Mouse (Mus musculus) ES-CJ7 (cell line): ENCODE results near the gene Ubap1l.

Experiments used
- DNase-seq: peaks from one replicate; pipeline ENCODE4 v3.0.0; 2011; ENCODE audit warnings: low read depth, low spot score

Ubap1l gene

GRCm38 (mm10) chr9:65374468-65375162 lies 13.8 kb downstream of the Ubap1l start:
- DNase-seq: no peak

GRCm38 (mm10) chr9:65375163-65375934 lies 14.5 kb downstream of the Ubap1l start:
- no peak for DNase-seq

DNA sequence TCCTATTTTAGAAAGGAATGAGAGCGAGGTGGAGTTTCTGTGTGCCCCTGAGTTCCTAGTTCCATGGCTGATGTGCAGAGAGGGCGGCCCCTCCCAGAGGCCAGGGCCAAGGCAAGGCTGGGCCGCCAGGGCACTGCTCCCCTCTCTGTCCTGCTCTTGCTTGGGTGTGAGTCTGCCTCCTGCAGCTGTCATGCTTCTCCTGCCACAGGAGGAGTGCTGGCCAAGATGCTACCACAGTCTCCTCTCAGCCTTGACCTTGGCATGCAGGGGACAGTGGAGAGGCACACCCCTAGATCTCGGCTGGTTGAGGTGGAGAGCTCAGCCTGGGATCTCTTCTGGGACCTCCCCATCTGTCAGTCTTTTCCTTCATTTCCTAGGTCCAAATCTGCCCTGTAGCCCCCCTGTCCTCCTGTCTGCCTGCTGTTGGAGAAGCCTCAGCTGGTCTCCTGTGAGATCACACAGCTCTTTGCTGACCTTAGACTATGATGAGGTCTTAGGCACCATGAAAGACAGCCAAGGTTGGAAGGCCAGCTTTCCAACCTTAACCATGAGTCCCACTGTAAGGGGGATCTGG lies 20.3 kb downstream of the Ubap1l start:
- DNase-seq: no peak

DNA sequence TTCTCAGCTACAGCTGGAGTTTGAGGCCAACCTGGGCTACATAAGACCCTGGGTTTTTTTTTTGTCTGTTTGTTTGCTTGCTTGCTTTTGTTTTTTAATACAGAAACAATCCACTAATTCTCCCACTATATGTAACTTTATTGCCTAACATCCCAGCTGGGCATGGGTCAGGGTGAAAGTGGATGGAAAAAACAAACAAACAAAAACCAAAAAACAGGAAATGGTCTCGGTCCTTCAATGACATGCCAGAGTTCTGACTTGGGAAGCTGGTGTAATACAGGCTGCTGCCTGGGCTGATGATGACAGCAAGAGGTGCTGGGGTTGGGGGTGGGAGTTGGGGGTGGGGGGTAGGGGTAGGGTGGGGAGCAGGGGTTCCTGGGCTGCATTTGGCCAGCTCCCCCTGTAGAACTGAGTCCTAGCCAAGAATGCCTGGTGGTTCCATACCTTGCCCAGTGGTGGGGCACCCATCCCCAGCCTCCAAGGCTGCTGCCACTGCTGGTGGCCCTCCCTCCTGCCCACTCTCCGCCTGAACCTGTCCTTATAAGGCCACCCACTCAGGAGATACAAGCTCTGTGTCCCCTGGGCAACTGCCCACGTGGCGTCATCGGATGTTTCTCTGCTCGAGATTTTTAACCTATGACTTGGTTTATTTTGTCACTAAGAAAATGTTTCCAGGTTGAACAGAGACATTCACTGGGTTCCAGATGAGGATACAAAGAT lies 21.4 kb downstream of the Ubap1l start:
- DNase-seq: no peak

- no peak for DNase-seq
Measured at GRCm38 (mm10) chr9:65382751-65383097, 21.9 kb downstream of the Ubap1l start.

GRCm38 (mm10) chr9:65384276-65384675 lies 23.4 kb downstream of the Ubap1l start:
- DNase-seq: no peak

DNA sequence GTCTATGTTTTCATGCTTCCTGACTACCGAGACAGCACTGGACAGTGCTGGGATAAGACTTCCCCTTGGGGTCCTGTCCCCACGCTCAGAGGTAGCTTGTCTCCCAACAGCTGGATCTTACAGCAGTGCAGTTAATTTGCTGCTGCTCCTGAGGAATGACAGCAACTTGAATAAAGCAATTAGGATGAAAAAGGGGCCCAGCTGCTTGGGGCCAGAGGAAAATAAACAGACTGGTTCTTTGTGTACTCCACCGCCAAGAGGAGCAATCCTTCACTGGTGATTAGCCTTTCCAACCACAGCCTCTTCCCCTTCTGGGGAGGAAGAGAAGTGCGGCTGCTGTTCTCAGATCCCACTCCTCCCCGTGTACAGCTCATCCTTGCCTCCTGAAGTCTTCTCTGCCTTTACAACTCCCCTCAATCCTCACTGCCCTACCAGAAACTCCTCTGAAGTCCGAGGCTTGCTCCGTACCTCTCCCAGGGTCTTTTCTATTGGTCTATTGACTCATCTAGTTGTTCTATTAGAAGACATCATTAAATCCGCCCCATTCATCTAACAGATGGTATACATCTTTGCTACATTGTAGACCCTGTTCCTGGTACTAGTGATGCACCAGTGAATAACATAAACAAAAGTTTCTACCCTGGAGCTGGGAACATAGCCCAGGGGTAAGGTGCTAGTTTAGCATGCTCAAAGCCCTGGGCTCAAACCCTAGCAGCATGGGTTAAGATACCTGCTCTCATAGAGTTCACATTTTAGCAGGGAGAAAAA lies 25.7 kb downstream of the Ubap1l start:
- DNase-seq: no peak

GRCm38 (mm10) chr9:65390752-65391612 lies 30.1 kb downstream of the Ubap1l start:
- DNase-seq: peak; percentile 52

- no peak for DNase-seq
Measured at GRCm38 (mm10) chr9:65391613-65391964, 30.7 kb downstream of the Ubap1l start, which contains the start of gene Kbtbd13. Kbtbd13 (minus strand) TSS chr9:65391652.

- DNase-seq: peak; percentile 64
Measured at GRCm38 (mm10) chr9:65392638-65393364, 32.0 kb downstream of the Ubap1l start.

DNA sequence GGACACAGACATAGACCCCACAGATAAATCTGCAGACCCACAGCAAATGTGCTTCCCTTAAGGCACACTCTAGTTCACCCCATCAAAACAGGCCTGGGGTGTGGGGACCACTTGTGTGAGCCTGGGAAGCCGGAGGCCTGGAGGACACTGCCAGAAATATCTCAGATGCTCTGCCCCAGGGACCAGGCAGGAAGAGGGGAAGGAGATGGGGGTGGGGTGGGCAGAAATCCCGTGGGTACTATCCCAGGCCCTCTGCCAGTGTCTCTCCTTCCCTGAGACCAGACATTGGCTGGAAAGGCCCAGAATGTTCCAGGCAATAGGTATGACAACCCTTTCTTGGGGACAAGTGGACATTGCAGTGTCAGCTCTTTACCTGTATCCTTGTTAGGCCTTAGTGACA lies 32.8 kb downstream of the Ubap1l start:
- no peak for DNase-seq

DNA sequence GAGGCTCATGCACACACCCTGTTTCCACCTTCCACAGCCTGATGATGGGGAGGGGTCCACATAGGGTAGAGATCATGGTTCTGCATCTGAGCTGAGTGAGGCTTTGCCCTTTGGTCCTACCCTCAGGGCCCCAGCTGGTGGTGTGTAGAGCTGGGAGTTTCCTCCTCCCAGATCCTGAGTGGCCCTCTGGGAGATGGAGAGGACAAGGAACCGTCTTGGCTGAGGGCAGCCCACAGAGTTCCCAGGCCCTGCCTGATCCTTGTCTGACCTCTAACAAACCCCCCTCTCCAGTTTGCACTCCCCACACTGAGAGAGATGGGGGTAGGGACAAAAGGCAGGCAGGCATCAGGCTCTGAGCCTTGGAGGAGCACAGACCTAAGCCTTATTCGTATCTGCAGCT lies 33.5 kb downstream of the Ubap1l start:
- DNase-seq: no peak

- peak; percentile 26 for DNase-seq
Measured at GRCm38 (mm10) chr9:65398279-65398678, 37.4 kb downstream of the Ubap1l start, which contains the start of gene Rasl12. Rasl12 (plus strand) TSS chr9:65398506.

GRCm38 (mm10) chr9:65399934-65400333 lies 39.1 kb downstream of the Ubap1l start:
- DNase-seq: no peak

- DNase-seq: no peak
Measured at GRCm38 (mm10) chr9:65404331-65405183, 43.7 kb downstream of the Ubap1l start.

- no peak for DNase-seq
Measured at GRCm38 (mm10) chr9:65405184-65405449, 44.3 kb downstream of the Ubap1l start.

GRCm38 (mm10) chr9:65407327-65407726 lies 46.5 kb downstream of the Ubap1l start:
- DNase-seq: no peak

- DNase-seq: no peak
Measured at GRCm38 (mm10) chr9:65407861-65408260, 47.0 kb downstream of the Ubap1l start.

DNA sequence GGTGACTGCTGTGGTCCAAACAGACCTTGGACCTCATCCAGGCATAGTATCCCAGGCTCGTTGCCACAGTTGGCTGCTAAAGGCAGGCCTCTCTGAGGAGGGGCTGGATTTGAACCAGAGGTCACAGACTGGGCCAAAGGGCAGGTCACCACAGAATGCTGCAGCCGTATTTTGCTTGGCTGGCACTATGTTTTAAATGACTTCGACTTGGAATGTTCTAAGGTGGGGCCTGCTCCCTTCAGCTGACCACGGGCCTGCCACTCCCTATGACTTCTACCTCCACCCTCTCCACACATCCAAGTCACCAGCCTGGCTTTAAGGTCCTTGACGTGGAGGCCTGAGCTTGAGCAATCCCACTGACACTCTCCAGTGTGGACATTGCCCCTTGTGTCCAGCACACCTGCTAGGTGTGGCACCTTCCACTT lies 48.0 kb downstream of the Ubap1l start:
- DNase-seq: no peak
